Mouse (Mus musculus) liver, embryonic 12.5 days (tissue): ENCODE measurements around the gene Pla2g16. TPM values are rescaled to one million over a fixed set of nuclear protein-coding genes. Genes with fewer than 3 reads are reported as not detected.
A peak's percentile ranks its signal among the peaks of the same experiment; 100 is the strongest.

Experiments used
- ATAC-seq: fragments of 200-750 bp; cut with Nextera tagmentation; 2 replicates; pipeline ENCODE4 v1.8.0; 2017; ENCODE audit warnings: moderate number of reproducible peaks, mild to moderate bottlenecking, moderate library complexity
- H3K27ac ChIP-seq: fragments of 300-500 bp; sonication (generic); 2 replicates; pipeline ENCODE4 v1.5.1; 2016; ENCODE audit warnings: mild to moderate bottlenecking
- H3K27me3 ChIP-seq: fragments of 300-500 bp; sonication (generic); replicated peaks from 2 replicates; pipeline ENCODE4 v1.6.1; 2016; ENCODE audit warnings: mild to moderate bottlenecking, moderate library complexity
- H3K36me3 ChIP-seq: fragments of 300-500 bp; sonication (generic); 2 replicates; pipeline ENCODE4 v1.6.1; 2016; ENCODE audit warnings: mild to moderate bottlenecking, moderate library complexity
- H3K4me1 ChIP-seq: fragments of 300-500 bp; sonication (generic); 2 replicates; pipeline ENCODE4 v1.6.1; 2016
- H3K4me2 ChIP-seq: fragments of 300-500 bp; sonication (generic); 2 replicates; pipeline ENCODE4 v1.6.1; 2016; ENCODE audit warnings: mild to moderate bottlenecking, moderate library complexity
- H3K4me3 ChIP-seq: fragments of 300-500 bp; sonication (generic); 2 replicates; pipeline ENCODE4 v1.5.1; 2016; ENCODE audit warnings: mild to moderate bottlenecking, moderate library complexity
- H3K9ac ChIP-seq: fragments of 300-500 bp; sonication (generic); 2 replicates; pipeline ENCODE4 v1.6.1; 2016; ENCODE audit warnings: mild to moderate bottlenecking, moderate library complexity
- H3K9me3 ChIP-seq: fragments of 300-500 bp; sonication (generic); replicated peaks from 2 replicates; pipeline ENCODE4 v1.6.1; 2016; ENCODE audit warnings: mild to moderate bottlenecking, moderate library complexity
- WGBS: fragments of 180-500 bp; shearing (Covaris S2); methylation state at CpG from one replicate; pipeline ENCODE4 v1.1.7; 2016; ENCODE audit not compliant: insufficient replicate concordance; 5-methylcytosine and 5-hydroxymethylcytosine counted together
- polyA plus RNA-seq: library from polyadenylated mRNA; unstranded; fragments of >200 nt; fragmentation: Nextera tagmentation; extraction: Ambion mirVana; gene quantifications from 2 replicates; pipeline ENCODE4 v1.2.1, GENCODE M21; 2016

Pla2g16 gene
- polyA plus RNA-seq, result 22.0 and 23.6 TPM in 2 replicates

DNA sequence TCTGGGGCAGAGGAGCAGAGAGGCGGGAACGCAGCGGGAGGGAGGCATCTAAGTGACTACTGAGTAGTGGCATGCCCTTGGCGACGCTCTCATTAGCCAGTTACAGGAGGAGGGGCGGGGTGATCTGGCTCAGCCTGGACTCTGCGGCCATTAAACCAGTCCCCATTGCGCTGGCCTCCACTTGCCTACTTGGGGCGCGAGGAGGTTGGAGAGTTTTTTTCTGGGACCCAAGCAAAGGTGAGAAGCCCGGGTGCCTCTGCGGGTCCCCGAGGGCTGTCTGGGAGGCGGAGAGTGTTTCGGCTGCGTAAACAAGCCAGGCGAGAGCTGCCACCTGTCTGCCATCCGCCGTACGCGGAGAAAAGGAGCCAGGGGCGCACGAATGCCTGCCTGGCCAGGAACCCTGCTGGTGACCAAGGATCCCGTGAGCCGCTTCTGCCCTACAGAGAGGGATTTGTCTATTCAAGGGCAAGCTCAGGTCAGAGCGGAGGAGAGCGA is at the start of gene Pla2g16:
Gene Pla2g16 (plus strand): TSS at position 132 of the 495 bp plus-strand sequence.
- 2% methylated on average over 27 of the region's 27 CpGs for WGBS
- Histone ChIP-seq H3K4me3 (peak within 1 kb of the TSS; percentile 75), H3K4me2 (peak within 1 kb of the TSS; percentile 85), H3K9me3 (no peaks in the 10 kb centered on the region), H3K36me3 (peaks cover 8% of the 10 kb centered on the region), H3K9ac (peak within 1 kb of the TSS; percentile 88), H3K27me3 (no peaks in the 10 kb centered on the region), H3K4me1 (peaks cover 67% of the 10 kb centered on the region), H3K27ac (peak within 1 kb of the TSS; percentile 78)
- ATAC-seq, result peak; percentile 93

DNA sequence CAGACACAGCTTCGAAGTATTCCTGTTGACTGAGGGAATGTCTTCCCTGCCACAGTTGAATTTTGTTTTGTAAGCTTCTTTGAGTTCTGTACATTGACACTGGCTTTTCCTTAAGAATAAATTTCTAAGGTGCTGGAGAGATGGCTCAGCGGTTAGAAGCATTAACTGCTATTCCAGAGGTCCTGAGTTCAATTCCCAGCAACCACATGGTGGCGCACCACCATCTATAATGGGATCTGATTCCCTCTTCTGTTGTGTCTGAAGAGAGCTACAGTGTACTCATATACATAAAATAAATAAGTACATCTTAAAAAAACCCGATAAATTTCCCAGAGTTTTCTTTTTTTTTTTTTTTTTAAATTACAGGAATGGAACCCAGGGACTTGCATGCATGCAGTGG is 49.2 kb upstream of the Pla2g16 start:
- no peaks in the 10 kb centered on the region for H3K9me3 ChIP-seq
- H3K27ac ChIP-seq, result no peak overlapping the region
- peaks cover 16% of the 10 kb centered on the region for H3K4me1 ChIP-seq
- H3K4me2 ChIP-seq, result no peak overlapping the region
- ATAC-seq, result no peak
- peaks cover 33% of the 10 kb centered on the region for H3K36me3 ChIP-seq
- no peaks in the 10 kb centered on the region for H3K27me3 ChIP-seq
- 67% methylated on average over 4 of the region's 4 CpGs for WGBS
- no peak overlapping the region for H3K4me3 ChIP-seq
- no peak overlapping the region for H3K9ac ChIP-seq

- WGBS, result 39% methylated on average over 1 of the region's 1 CpGs
- Histone ChIP-seq H3K36me3 (peaks cover 63% of the 10 kb centered on the region), H3K27ac (no peak overlapping the region; the same call in 1 of the 2 replicates), H3K9ac (no peak overlapping the region), H3K9me3 (no peaks in the 10 kb centered on the region), H3K4me3 (no peak overlapping the region), H3K27me3 (no peaks in the 10 kb centered on the region), H3K4me2 (no peak overlapping the region), H3K4me1 (peaks cover 15% of the 10 kb centered on the region)
- ATAC-seq, result no peak
Observed at GRCm38 (mm10) chr19:7516437-7516836, 40.8 kb upstream of the Pla2g16 start.

DNA sequence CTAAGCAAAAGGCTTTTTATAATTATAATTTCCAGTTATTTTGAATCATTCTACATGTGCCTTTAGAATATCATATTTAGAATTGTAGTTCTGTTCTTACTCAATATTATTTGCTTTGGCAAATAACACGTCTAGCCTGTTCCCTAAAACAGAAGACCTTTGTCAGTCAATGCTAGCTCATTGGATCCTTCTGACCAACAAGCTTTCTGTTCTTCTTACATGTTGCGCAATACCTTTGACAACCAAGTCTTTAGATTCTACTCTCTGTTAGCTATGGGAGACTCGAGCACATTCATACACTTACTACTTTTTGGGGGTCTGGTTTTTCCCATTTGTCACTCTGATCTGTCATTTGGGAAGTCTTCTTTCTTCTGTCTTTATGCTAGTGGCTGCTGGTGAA is 35.6 kb upstream of the Pla2g16 start:
- Histone ChIP-seq H3K4me3 (no peak overlapping the region), H3K9ac (no peak overlapping the region), H3K27me3 (no peaks in the 10 kb centered on the region), H3K27ac (no peak overlapping the region), H3K4me1 (peaks cover 7% of the 10 kb centered on the region; the same call in 1 of the 2 replicates), H3K4me2 (no peak overlapping the region), H3K36me3 (peaks cover 73% of the 10 kb centered on the region), H3K9me3 (no peaks in the 10 kb centered on the region)
- WGBS, result 80% methylated on average over 3 of the region's 3 CpGs
- no peak for ATAC-seq

DNA sequence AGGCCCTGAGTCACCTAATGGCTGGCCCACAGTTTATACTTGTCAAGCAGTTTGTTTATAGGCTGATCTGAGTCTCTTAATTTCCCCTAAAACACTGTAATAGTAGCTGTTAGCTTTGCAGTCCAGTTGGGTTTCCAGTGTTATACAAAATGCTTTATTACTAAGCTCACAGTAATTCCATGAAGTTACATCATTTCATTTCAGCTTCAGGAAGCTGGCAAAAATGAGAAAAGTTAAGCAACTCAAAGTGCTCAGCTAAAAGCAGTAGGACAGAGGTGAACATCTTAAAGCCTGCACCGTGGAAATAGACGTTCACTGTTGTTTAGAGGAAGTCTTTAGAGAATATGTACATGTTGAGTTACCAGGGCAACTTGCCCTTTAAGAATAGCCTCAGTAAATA is 34.4 kb upstream of the Pla2g16 start:
- no peaks in the 10 kb centered on the region for H3K9me3 ChIP-seq
- no peak overlapping the region for H3K9ac ChIP-seq
- H3K4me1 ChIP-seq, result no peaks in the 10 kb centered on the region
- no peak overlapping the region for H3K27ac ChIP-seq
- H3K4me2 ChIP-seq, result no peak overlapping the region
- no peaks in the 10 kb centered on the region for H3K27me3 ChIP-seq
- H3K4me3 ChIP-seq, result no peak overlapping the region
- 86% methylated on average over 2 of the region's 2 CpGs for WGBS
- H3K36me3 ChIP-seq, result peaks cover 67% of the 10 kb centered on the region
- ATAC-seq, result no peak

GRCm38 (mm10) chr19:7523292-7523691 is 34.0 kb upstream of the Pla2g16 start:
- peaks cover 68% of the 10 kb centered on the region for H3K36me3 ChIP-seq
- H3K4me1 ChIP-seq, result no peaks in the 10 kb centered on the region
- no peak overlapping the region for H3K4me2 ChIP-seq
- H3K9ac ChIP-seq, result no peak overlapping the region
- H3K4me3 ChIP-seq, result no peak overlapping the region
- no peaks in the 10 kb centered on the region for H3K27me3 ChIP-seq
- ATAC-seq, result no peak
- WGBS, result 76% methylated on average over 1 of the region's 1 CpGs
- H3K9me3 ChIP-seq, result no peaks in the 10 kb centered on the region
- no peak overlapping the region for H3K27ac ChIP-seq

DNA sequence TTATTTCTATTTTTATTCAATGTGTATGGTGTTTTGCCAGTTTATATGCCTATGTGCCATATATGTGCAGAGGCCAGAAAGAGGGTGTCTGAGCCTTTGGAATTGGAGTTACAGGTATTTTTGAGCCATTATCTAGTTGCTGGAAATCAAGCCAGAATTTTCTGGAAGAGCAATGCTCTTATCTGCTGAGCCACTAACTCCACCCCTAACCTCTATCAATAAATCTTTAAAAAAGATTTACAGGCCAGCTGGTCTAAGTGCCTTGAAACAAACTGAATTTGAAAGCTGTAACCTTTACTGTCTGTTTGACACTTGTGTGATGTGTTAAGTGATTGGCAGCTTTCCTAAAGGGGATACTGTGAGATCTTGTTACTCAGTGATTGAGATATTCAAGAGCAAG is 33.5 kb upstream of the Pla2g16 start:
- no peak overlapping the region for H3K27ac ChIP-seq

DNA sequence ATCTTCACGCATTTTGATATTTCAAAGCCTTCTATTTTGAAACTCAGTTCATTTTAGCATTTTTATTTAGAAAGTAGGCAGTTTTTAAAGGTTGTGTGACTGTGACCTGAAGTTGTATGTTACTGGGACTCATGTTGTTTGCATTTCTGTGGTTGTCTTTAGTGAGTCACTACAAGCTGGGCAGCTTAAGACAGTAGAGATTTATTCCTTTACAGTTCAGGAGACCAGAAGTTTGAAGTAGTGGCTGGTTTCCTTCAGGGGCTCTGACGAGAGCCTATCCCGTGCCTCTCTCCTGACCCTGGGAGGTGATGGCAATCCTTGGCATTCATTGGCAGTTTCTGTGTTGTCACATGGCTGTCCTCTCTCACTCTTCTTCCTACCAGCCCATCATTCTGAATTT is 32.4 kb upstream of the Pla2g16 start:
- Histone ChIP-seq H3K4me2 (no peak overlapping the region), H3K27me3 (no peaks in the 10 kb centered on the region), H3K9me3 (no peaks in the 10 kb centered on the region), H3K36me3 (peaks cover 61% of the 10 kb centered on the region), H3K9ac (no peak overlapping the region), H3K4me3 (no peak overlapping the region), H3K27ac (no peak overlapping the region), H3K4me1 (no peaks in the 10 kb centered on the region)
- WGBS, result 76% methylated on average over 3 of the region's 3 CpGs
- no peak for ATAC-seq

More for the DNA sequence above, 33.5 kb upstream of the Pla2g16 start:
- Histone ChIP-seq H3K4me1 (no peaks in the 10 kb centered on the region), H3K4me2 (no peak overlapping the region), H3K9me3 (no peaks in the 10 kb centered on the region), H3K4me3 (no peak overlapping the region), H3K9ac (no peak overlapping the region), H3K27me3 (no peaks in the 10 kb centered on the region), H3K36me3 (peaks cover 65% of the 10 kb centered on the region)
- no peak for ATAC-seq

- ATAC-seq, result 0 out of 2 replicates have a peak, but pooled peaks have one; percentile 18
- no peaks in the 10 kb centered on the region for H3K4me1 ChIP-seq
- H3K36me3 ChIP-seq, result peaks cover 66% of the 10 kb centered on the region
- H3K27me3 ChIP-seq, result no peaks in the 10 kb centered on the region
- no peak overlapping the region for H3K27ac ChIP-seq
- no peak overlapping the region for H3K4me2 ChIP-seq
- no peaks in the 10 kb centered on the region for H3K9me3 ChIP-seq
- WGBS, result 55% methylated on average over 7 of the region's 7 CpGs
- H3K4me3 ChIP-seq, result no peak overlapping the region
- no peak overlapping the region for H3K9ac ChIP-seq
Observed at GRCm38 (mm10) chr19:7528639-7529428, 28.4 kb upstream of the Pla2g16 start.

DNA sequence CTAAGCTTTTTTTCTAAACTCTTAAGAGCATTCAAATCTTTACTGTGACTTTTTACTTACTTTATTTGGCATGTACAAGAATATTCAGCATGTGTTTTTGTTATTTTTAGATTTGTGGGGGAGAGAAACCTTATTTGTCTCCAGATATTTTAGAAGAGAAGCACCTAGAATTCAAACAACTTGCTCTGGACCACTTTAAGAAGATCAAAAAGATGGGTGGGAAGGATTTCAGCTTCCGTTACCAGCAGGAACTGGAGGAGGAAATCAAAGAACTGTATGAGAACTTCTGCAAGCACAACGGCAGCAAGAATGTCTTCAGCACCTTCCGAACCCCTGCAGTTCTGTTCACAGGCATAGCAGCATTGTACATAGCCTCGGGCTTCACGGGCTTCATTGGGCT is 25.4 kb upstream of the Pla2g16 start:
- no peaks in the 10 kb centered on the region for H3K27me3 ChIP-seq

GRCm38 (mm10) chr19:7533891-7534290 is 23.4 kb upstream of the Pla2g16 start:
- ATAC-seq, result no peak
- no peaks in the 10 kb centered on the region for H3K27me3 ChIP-seq
- H3K27ac ChIP-seq, result no peak overlapping the region
- no peak overlapping the region for H3K4me2 ChIP-seq
- 86% methylated on average over 5 of the region's 5 CpGs for WGBS
- no peak overlapping the region for H3K9ac ChIP-seq
- H3K36me3 ChIP-seq, result peaks cover 50% of the 10 kb centered on the region
- H3K4me1 ChIP-seq, result no peaks in the 10 kb centered on the region
- no peaks in the 10 kb centered on the region for H3K9me3 ChIP-seq
- no peak overlapping the region for H3K4me3 ChIP-seq

More for the DNA sequence above, 25.4 kb upstream of the Pla2g16 start:
- no peaks in the 10 kb centered on the region for H3K4me1 ChIP-seq
- no peak for ATAC-seq
- H3K27ac ChIP-seq, result no peak overlapping the region
- no peaks in the 10 kb centered on the region for H3K9me3 ChIP-seq
- WGBS, result 87% methylated on average over 5 of the region's 5 CpGs
- no peak overlapping the region for H3K4me3 ChIP-seq
- no peak overlapping the region for H3K4me2 ChIP-seq
- no peak overlapping the region for H3K9ac ChIP-seq
- H3K36me3 ChIP-seq, result peaks cover 58% of the 10 kb centered on the region

DNA sequence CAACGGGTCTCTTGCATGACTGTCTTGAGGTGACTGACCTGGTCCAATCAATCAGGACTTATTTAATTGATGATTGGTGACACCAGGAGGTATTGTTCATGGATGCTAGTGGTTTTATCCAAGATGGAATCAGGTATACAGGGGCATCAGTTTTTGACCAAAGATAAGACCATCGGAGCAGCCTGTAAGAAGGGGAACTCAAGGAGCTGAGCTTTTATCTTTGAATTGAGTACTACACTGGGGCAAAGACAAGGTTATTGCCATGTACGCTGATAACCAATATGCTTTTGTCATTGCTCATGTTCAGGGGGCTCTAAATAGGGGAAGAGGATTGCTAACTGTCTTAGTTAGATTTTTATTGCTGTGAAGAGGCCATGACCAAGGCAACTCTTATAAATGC is 8.3 kb upstream of the Pla2g16 start:
- Histone ChIP-seq H3K36me3 (no peaks in the 10 kb centered on the region), H3K4me3 (no peak overlapping the region), H3K4me2 (no peak overlapping the region), H3K9me3 (no peaks in the 10 kb centered on the region), H3K9ac (no peak overlapping the region), H3K4me1 (peaks cover 28% of the 10 kb centered on the region), H3K27ac (no peak overlapping the region), H3K27me3 (no peaks in the 10 kb centered on the region)
- ATAC-seq, result no peak
- 68% methylated on average over 3 of the region's 3 CpGs for WGBS
